Mouse (Mus musculus): ENCODE data around the gene Mrpl38.

Gene Mrpl38

GRCm38 (mm10) chr11:116138468-116139138 is at the start of gene Mrpl38:
Gene Mrpl38 (minus strand): TSS chr11:116138868.
- in situ Hi-C loops (cut with MboI; ENCODE audit: low pct_unique_long_range_greater_than_20kb in 1 of 2, low sequenced_read_pairs in 2 of 2, unreplicated experiment in 1 of 2): no loop called here

GRCm38 (mm10) chr11:116187226-116187930 is 48.7 kb upstream of the Mrpl38 start:
- in situ Hi-C loops (cut with MboI; ENCODE audit: low pct_unique_long_range_greater_than_20kb in 1 of 2, low sequenced_read_pairs in 2 of 2, unreplicated experiment in 1 of 2): no loop called here

GRCm38 (mm10) chr11:116186360-116186759 is 47.7 kb upstream of the Mrpl38 start:
- in situ Hi-C loops (cut with MboI; ENCODE audit: low pct_unique_long_range_greater_than_20kb in 1 of 2, low sequenced_read_pairs in 2 of 2, unreplicated experiment in 1 of 2): no loop called here

- in situ Hi-C loops (cut with MboI; ENCODE audit: low pct_unique_long_range_greater_than_20kb in 1 of 2, low sequenced_read_pairs in 2 of 2, unreplicated experiment in 1 of 2): no loop called here
Measured at GRCm38 (mm10) chr11:116185836-116186235, 47.2 kb upstream of the Mrpl38 start.

- in situ Hi-C loops (cut with MboI; ENCODE audit: low pct_unique_long_range_greater_than_20kb in 1 of 2, low sequenced_read_pairs in 2 of 2, unreplicated experiment in 1 of 2): no loop called here
Measured at GRCm38 (mm10) chr11:116178411-116179121, 39.9 kb upstream of the Mrpl38 start.

GRCm38 (mm10) chr11:116176010-116176409 is 37.3 kb upstream of the Mrpl38 start:
- in situ Hi-C loops (cut with MboI; ENCODE audit: low pct_unique_long_range_greater_than_20kb in 1 of 2, low sequenced_read_pairs in 2 of 2, unreplicated experiment in 1 of 2): no loop called here

GRCm38 (mm10) chr11:116174775-116175448 is 36.2 kb upstream of the Mrpl38 start:
- in situ Hi-C loops (cut with MboI; ENCODE audit: low pct_unique_long_range_greater_than_20kb in 1 of 2, low sequenced_read_pairs in 2 of 2, unreplicated experiment in 1 of 2): no loop called here

- in situ Hi-C loops (cut with MboI; ENCODE audit: low pct_unique_long_range_greater_than_20kb in 1 of 2, low sequenced_read_pairs in 2 of 2, unreplicated experiment in 1 of 2): no loop called here
Measured at GRCm38 (mm10) chr11:116171959-116172358, 33.3 kb upstream of the Mrpl38 start.

GRCm38 (mm10) chr11:116170003-116170800 is 31.5 kb upstream of the Mrpl38 start:
- in situ Hi-C loops (cut with MboI; ENCODE audit: low pct_unique_long_range_greater_than_20kb in 1 of 2, low sequenced_read_pairs in 2 of 2, unreplicated experiment in 1 of 2): no loop called here

GRCm38 (mm10) chr11:116169214-116169613 is 30.5 kb upstream of the Mrpl38 start:
- in situ Hi-C loops (cut with MboI; ENCODE audit: low pct_unique_long_range_greater_than_20kb in 1 of 2, low sequenced_read_pairs in 2 of 2, unreplicated experiment in 1 of 2): no loop called here

GRCm38 (mm10) chr11:116167884-116168439 is 29.3 kb upstream of the Mrpl38 start, which contains the start of gene Fbf1:
Gene Fbf1 (minus strand): TSS chr11:116168166.
- in situ Hi-C loops (cut with MboI; ENCODE audit: low pct_unique_long_range_greater_than_20kb in 1 of 2, low sequenced_read_pairs in 2 of 2, unreplicated experiment in 1 of 2): no loop called here

GRCm38 (mm10) chr11:116167232-116167631 is 28.6 kb upstream of the Mrpl38 start:
- in situ Hi-C loops (cut with MboI; ENCODE audit: low pct_unique_long_range_greater_than_20kb in 1 of 2, low sequenced_read_pairs in 2 of 2, unreplicated experiment in 1 of 2): no loop called here

GRCm38 (mm10) chr11:116163002-116163401 is 24.3 kb upstream of the Mrpl38 start:
- in situ Hi-C loops (cut with MboI; ENCODE audit: low pct_unique_long_range_greater_than_20kb in 1 of 2, low sequenced_read_pairs in 2 of 2, unreplicated experiment in 1 of 2): no loop called here

- in situ Hi-C loops (cut with MboI; ENCODE audit: low pct_unique_long_range_greater_than_20kb in 1 of 2, low sequenced_read_pairs in 2 of 2, unreplicated experiment in 1 of 2): no loop called here
Measured at GRCm38 (mm10) chr11:116162146-116162545, 23.5 kb upstream of the Mrpl38 start.

- in situ Hi-C loops (cut with MboI; ENCODE audit: low pct_unique_long_range_greater_than_20kb in 1 of 2, low sequenced_read_pairs in 2 of 2, unreplicated experiment in 1 of 2): no loop called here
Measured at GRCm38 (mm10) chr11:116161312-116161711, 22.6 kb upstream of the Mrpl38 start.

- in situ Hi-C loops (cut with MboI; ENCODE audit: low pct_unique_long_range_greater_than_20kb in 1 of 2, low sequenced_read_pairs in 2 of 2, unreplicated experiment in 1 of 2): no loop called here
Measured at GRCm38 (mm10) chr11:116150960-116151359, 12.3 kb upstream of the Mrpl38 start.

- in situ Hi-C loops (cut with MboI; ENCODE audit: low pct_unique_long_range_greater_than_20kb in 1 of 2, low sequenced_read_pairs in 2 of 2, unreplicated experiment in 1 of 2): no loop called here
Measured at GRCm38 (mm10) chr11:116149341-116149740, 10.7 kb upstream of the Mrpl38 start.

- in situ Hi-C loops (cut with MboI; ENCODE audit: low pct_unique_long_range_greater_than_20kb in 1 of 2, low sequenced_read_pairs in 2 of 2, unreplicated experiment in 1 of 2): no loop called here
Measured at GRCm38 (mm10) chr11:116148761-116149221, 10.1 kb upstream of the Mrpl38 start.

Data from mouse embryonic stem cell (cell line).